Mouse (Mus musculus): ENCODE measurements around the gene Ldlrad1. TPM values are rescaled to one million over a fixed set of nuclear protein-coding genes. Genes with fewer than 3 reads are reported as not detected.

The Ldlrad1 gene
- not detected in 2 replicates for polyA plus RNA-seq (2011; ENCODE audit: insufficient read length, low read depth, missing spikeins)

GRCm38 (mm10) chr4:107208880-107209279 lies at the start of gene Ldlrad1:
TSS of gene Ldlrad1 (plus strand) at chr4:107209180.
- no peak within 1 kb of the TSS for H3K27ac ChIP-seq (ENCODE audit: insufficient read depth, low read length)
- H3K4me3 ChIP-seq (ENCODE audit: insufficient read depth, low read length) = no peak within 1 kb of the TSS
- TF ChIP-seq POLR2A (IDR thresholded peaks at IDR 0.05; ENCODE audit: low read depth, low read length) (no peak), CTCF (IDR thresholded peaks at IDR 0.05; ENCODE audit: borderline replicate concordance, insufficient read depth, low read length) (no peak)
- no peaks in the 10 kb centered on the region for H3K4me1 ChIP-seq (ENCODE audit: control insufficient read depth, insufficient read depth, low read length)

GRCm38 (mm10) chr4:107160181-107160580 lies 48.8 kb upstream of the Ldlrad1 start:
- Histone ChIP-seq H3K27ac (ENCODE audit: insufficient read depth, low read length) (no peak overlapping the region), H3K4me1 (ENCODE audit: control insufficient read depth, insufficient read depth, low read length) (no peaks in the 10 kb centered on the region), H3K4me3 (ENCODE audit: insufficient read depth, low read length) (no peak overlapping the region)
- TF ChIP-seq POLR2A (IDR thresholded peaks at IDR 0.05; ENCODE audit: low read depth, low read length) (no peak), CTCF (IDR thresholded peaks at IDR 0.05; ENCODE audit: borderline replicate concordance, insufficient read depth, low read length) (no peak)

- Histone ChIP-seq H3K27ac (ENCODE audit: insufficient read depth, low read length) (no peak overlapping the region), H3K4me1 (ENCODE audit: control insufficient read depth, insufficient read depth, low read length) (no peaks in the 10 kb centered on the region), H3K4me3 (ENCODE audit: insufficient read depth, low read length) (no peak overlapping the region)
- no peak for TF ChIP-seq POLR2A (IDR thresholded peaks at IDR 0.05; ENCODE audit: low read depth, low read length)
- no peak for TF ChIP-seq CTCF (IDR thresholded peaks at IDR 0.05; ENCODE audit: borderline replicate concordance, insufficient read depth, low read length)
Measured at GRCm38 (mm10) chr4:107163341-107163740, 45.6 kb upstream of the Ldlrad1 start.

GRCm38 (mm10) chr4:107163756-107164587 lies 45.0 kb upstream of the Ldlrad1 start:
- Histone ChIP-seq H3K4me1 (ENCODE audit: control insufficient read depth, insufficient read depth, low read length) (no peaks in the 10 kb centered on the region), H3K27ac (ENCODE audit: insufficient read depth, low read length) (no peak overlapping the region)
- TF ChIP-seq POLR2A (IDR thresholded peaks at IDR 0.05; ENCODE audit: low read depth, low read length) = no peak
- peak; percentile 51; the same call in 1 of the 2 replicates for TF ChIP-seq CTCF (IDR thresholded peaks at IDR 0.05; ENCODE audit: borderline replicate concordance, insufficient read depth, low read length)

GRCm38 (mm10) chr4:107166700-107167099 lies 42.3 kb upstream of the Ldlrad1 start:
- no peak overlapping the region for H3K4me3 ChIP-seq (ENCODE audit: insufficient read depth, low read length)
- H3K27ac ChIP-seq (ENCODE audit: insufficient read depth, low read length) = no peak overlapping the region
- H3K4me1 ChIP-seq (ENCODE audit: control insufficient read depth, insufficient read depth, low read length) = no peaks in the 10 kb centered on the region
- TF ChIP-seq CTCF (IDR thresholded peaks at IDR 0.05; ENCODE audit: borderline replicate concordance, insufficient read depth, low read length) (no peak), POLR2A (IDR thresholded peaks at IDR 0.05; ENCODE audit: low read depth, low read length) (no peak)

More at GRCm38 (mm10) chr4:107163756-107164587, 45.0 kb upstream of the Ldlrad1 start:
- H3K4me3 ChIP-seq (ENCODE audit: insufficient read depth, low read length) = no peak overlapping the region

- TF ChIP-seq CTCF (IDR thresholded peaks at IDR 0.05; ENCODE audit: borderline replicate concordance, insufficient read depth, low read length) (no peak), POLR2A (IDR thresholded peaks at IDR 0.05; ENCODE audit: low read depth, low read length) (no peak)
- Histone ChIP-seq H3K27ac (ENCODE audit: insufficient read depth, low read length) (no peak overlapping the region), H3K4me1 (ENCODE audit: control insufficient read depth, insufficient read depth, low read length) (no peaks in the 10 kb centered on the region), H3K4me3 (ENCODE audit: insufficient read depth, low read length) (no peak overlapping the region)
Measured at GRCm38 (mm10) chr4:107167798-107168197, 41.2 kb upstream of the Ldlrad1 start.

GRCm38 (mm10) chr4:107177506-107177905 lies 31.5 kb upstream of the Ldlrad1 start:
- Histone ChIP-seq H3K27ac (ENCODE audit: insufficient read depth, low read length) (peak overlapping the region; percentile 82), H3K4me1 (ENCODE audit: control insufficient read depth, insufficient read depth, low read length) (peaks cover 5% of the 10 kb centered on the region; the same call in 1 of the 2 replicates), H3K4me3 (ENCODE audit: insufficient read depth, low read length) (peak overlapping the region; percentile 59)
- TF ChIP-seq POLR2A (IDR thresholded peaks at IDR 0.05; ENCODE audit: low read depth, low read length) = no peak
- TF ChIP-seq CTCF (IDR thresholded peaks at IDR 0.05; ENCODE audit: borderline replicate concordance, insufficient read depth, low read length) = no peak

- peaks cover 11% of the 10 kb centered on the region for H3K4me1 ChIP-seq (ENCODE audit: control insufficient read depth, insufficient read depth, low read length)
- no peak for TF ChIP-seq CTCF (IDR thresholded peaks at IDR 0.05; ENCODE audit: borderline replicate concordance, insufficient read depth, low read length)
- peak; percentile 74 for TF ChIP-seq POLR2A (IDR thresholded peaks at IDR 0.05; ENCODE audit: low read depth, low read length)
- H3K27ac ChIP-seq (ENCODE audit: insufficient read depth, low read length) = peak within 1 kb of the TSS; percentile 98
Measured at GRCm38 (mm10) chr4:107178182-107178829, 30.7 kb upstream of the Ldlrad1 start, which contains the start of gene Tmem59. TSS of gene Tmem59 (plus strand) at chr4:107178399.

GRCm38 (mm10) chr4:107178830-107179490 lies 30.0 kb upstream of the Ldlrad1 start, which contains the start of gene Tceanc2:
TSS of gene Tceanc2 (minus strand) at chr4:107179116.
- peaks cover 12% of the 10 kb centered on the region for H3K4me1 ChIP-seq (ENCODE audit: control insufficient read depth, insufficient read depth, low read length)
- no peak for TF ChIP-seq CTCF (IDR thresholded peaks at IDR 0.05; ENCODE audit: borderline replicate concordance, insufficient read depth, low read length)
- TF ChIP-seq POLR2A (IDR thresholded peaks at IDR 0.05; ENCODE audit: low read depth, low read length) = peak; percentile 61
- H3K4me3 ChIP-seq (ENCODE audit: insufficient read depth, low read length) = peak within 1 kb of the TSS; percentile 95
- peak within 1 kb of the TSS; percentile 98 for H3K27ac ChIP-seq (ENCODE audit: insufficient read depth, low read length)

More at GRCm38 (mm10) chr4:107178182-107178829, 30.7 kb upstream of the Ldlrad1 start, which contains the start of gene Tmem59:
- H3K4me3 ChIP-seq (ENCODE audit: insufficient read depth, low read length) = peak within 1 kb of the TSS; percentile 95
